Mouse (Mus musculus) embryonic facial prominence, embryonic 10.5 days (tissue): ENCODE measurements at regions not wholly inside any gene's neighbourhood (a gene's known extent, or its start where the extent isn't known, plus 50 kb on each side); places are given as distances from the start of the nearest gene placed in this dataset.
A peak's percentile ranks its signal among the peaks of the same experiment; 100 is the strongest.

Source experiments
- DNase-seq: peaks from one replicate; pipeline ENCODE4 v3.0.0-alpha.2; 2017; ENCODE audit warnings: low spot score
- H3K27ac ChIP-seq: fragments of 300-500 bp; sonication (generic); replicated peaks from 2 replicates; pipeline ENCODE4 v1.5.1; 2016; ENCODE audit warnings: mild to moderate bottlenecking
- H3K27me3 ChIP-seq: fragments of 300-500 bp; sonication (generic); replicated peaks from 2 replicates; pipeline ENCODE4 v1.6.1; 2016; ENCODE audit warnings: low read depth, mild to moderate bottlenecking; ENCODE audit not compliant: poor library complexity, severe bottlenecking
- H3K36me3 ChIP-seq: fragments of 300-500 bp; sonication (generic); replicated peaks from 2 replicates; pipeline ENCODE4 v1.6.1; 2016; ENCODE audit warnings: mild to moderate bottlenecking, moderate library complexity
- H3K4me1 ChIP-seq: fragments of 300-500 bp; sonication (generic); 2 replicates; pipeline ENCODE4 v1.6.1; 2016
- H3K4me3 ChIP-seq: fragments of 300-500 bp; sonication (generic); 2 replicates; pipeline ENCODE4 v1.5.1; 2016; ENCODE audit warnings: mild to moderate bottlenecking, moderate library complexity
- H3K9me3 ChIP-seq: fragments of 300-500 bp; sonication (generic); 2 replicates; pipeline ENCODE4 v1.6.1; 2016; ENCODE audit warnings: mild to moderate bottlenecking
- WGBS: fragments of 180-500 bp; shearing (Covaris S2); methylation state at CpG from one replicate; pipeline ENCODE4 v1.1.7; 2016; 5-methylcytosine and 5-hydroxymethylcytosine counted together

GRCm38 (mm10) chr4:84019500-84020255, 494.3 kb downstream of the Ccdc171 start:
- no peaks in the 10 kb centered on the region for H3K9me3 ChIP-seq
- no peak overlapping the region for H3K4me3 ChIP-seq

GRCm38 (mm10) chr4:84020692-84021091, 495.3 kb downstream of the Ccdc171 start:
- Histone ChIP-seq H3K9me3 (no peaks in the 10 kb centered on the region), H3K36me3 (no peaks in the 10 kb centered on the region), H3K27ac (no peak overlapping the region; the same call in 1 of the 2 replicates), H3K4me3 (no peak overlapping the region), H3K4me1 (peaks cover 32% of the 10 kb centered on the region), H3K27me3 (0 out of 2 replicates have a peak, but pooled peaks cover 6% of the 10 kb centered on the region)
- WGBS: 76% methylated on average over 1 of the region's 1 CpGs
- no peak for DNase-seq

More at GRCm38 (mm10) chr4:84019500-84020255, 494.3 kb downstream of the Ccdc171 start:
- DNase-seq: no peak
- H3K27me3 ChIP-seq: 0 out of 2 replicates have a peak, but pooled peaks cover 6% of the 10 kb centered on the region
- peaks cover 36% of the 10 kb centered on the region for H3K4me1 ChIP-seq
- H3K36me3 ChIP-seq: no peaks in the 10 kb centered on the region
- 73% methylated on average over 14 of the region's 14 CpGs for WGBS
- H3K27ac ChIP-seq: peak overlapping the region; percentile 37; the same call in 1 of the 2 replicates

GRCm38 (mm10) chr4:84022323-84022722, 497.0 kb downstream of the Ccdc171 start:
- WGBS: 86% methylated on average over 7 of the region's 7 CpGs
- DNase-seq: no peak
- Histone ChIP-seq H3K9me3 (no peaks in the 10 kb centered on the region), H3K4me1 (peaks cover 35% of the 10 kb centered on the region), H3K27ac (no peak overlapping the region; the same call in 1 of the 2 replicates), H3K27me3 (0 out of 2 replicates have a peak, but pooled peaks cover 6% of the 10 kb centered on the region), H3K36me3 (no peaks in the 10 kb centered on the region), H3K4me3 (no peak overlapping the region)

GRCm38 (mm10) chr4:84026144-84026543, 500.8 kb downstream of the Ccdc171 start:
- peaks cover 23% of the 10 kb centered on the region for H3K4me1 ChIP-seq
- H3K9me3 ChIP-seq: no peaks in the 10 kb centered on the region
- peak; percentile 44 for DNase-seq
- H3K4me3 ChIP-seq: no peak overlapping the region
- no peaks in the 10 kb centered on the region; the same call in 1 of the 2 replicates for H3K27me3 ChIP-seq
- H3K36me3 ChIP-seq: no peaks in the 10 kb centered on the region
- 77% methylated on average over 8 of the region's 8 CpGs for WGBS
- no peak overlapping the region for H3K27ac ChIP-seq

- H3K9me3 ChIP-seq: no peaks in the 10 kb centered on the region
- no peak for DNase-seq
- peaks cover 39% of the 10 kb centered on the region for H3K4me1 ChIP-seq
- H3K27me3 ChIP-seq: no peaks in the 10 kb centered on the region; the same call in 1 of the 2 replicates
- 46% methylated on average over 5 of the region's 5 CpGs for WGBS
- no peaks in the 10 kb centered on the region for H3K36me3 ChIP-seq
- H3K27ac ChIP-seq: no peak overlapping the region
- no peak overlapping the region for H3K4me3 ChIP-seq
Observed at GRCm38 (mm10) chr4:84028120-84028519, 502.8 kb downstream of the Ccdc171 start.

GRCm38 (mm10) chr4:84030916-84031315, 505.6 kb downstream of the Ccdc171 start:
- no peaks in the 10 kb centered on the region for H3K36me3 ChIP-seq
- 0 out of 2 replicates have a peak overlapping the region, but pooled peaks have one; percentile 6 for H3K27ac ChIP-seq
- H3K4me1 ChIP-seq: peaks cover 39% of the 10 kb centered on the region
- H3K27me3 ChIP-seq: no peaks in the 10 kb centered on the region; the same call in 1 of the 2 replicates
- WGBS: 55% methylated on average over 5 of the region's 5 CpGs
- no peak overlapping the region for H3K4me3 ChIP-seq
- no peaks in the 10 kb centered on the region for H3K9me3 ChIP-seq
- peak; percentile 28 for DNase-seq

GRCm38 (mm10) chr4:84032505-84032904, 507.2 kb downstream of the Ccdc171 start:
- Histone ChIP-seq H3K36me3 (no peaks in the 10 kb centered on the region), H3K4me1 (peaks cover 35% of the 10 kb centered on the region), H3K27ac (0 out of 2 replicates have a peak overlapping the region, but pooled peaks have one; percentile 49), H3K4me3 (no peak overlapping the region), H3K9me3 (no peaks in the 10 kb centered on the region), H3K27me3 (no peaks in the 10 kb centered on the region; the same call in 1 of the 2 replicates)
- WGBS: 62% methylated on average over 10 of the region's 10 CpGs
- peak; percentile 24 for DNase-seq

GRCm38 (mm10) chr4:84035347-84035746, 510.0 kb downstream of the Ccdc171 start:
- Histone ChIP-seq H3K36me3 (no peaks in the 10 kb centered on the region), H3K4me3 (no peak overlapping the region), H3K9me3 (no peaks in the 10 kb centered on the region), H3K4me1 (peaks cover 22% of the 10 kb centered on the region), H3K27ac (no peak overlapping the region), H3K27me3 (no peaks in the 10 kb centered on the region)
- 92% methylated on average over 1 of the region's 1 CpGs for WGBS
- DNase-seq: no peak

GRCm38 (mm10) chr4:84037535-84037934, 512.2 kb downstream of the Ccdc171 start:
- H3K4me1 ChIP-seq: peaks cover 3% of the 10 kb centered on the region; the same call in 1 of the 2 replicates
- no peaks in the 10 kb centered on the region for H3K36me3 ChIP-seq
- 87% methylated on average over 3 of the region's 3 CpGs for WGBS
- no peak overlapping the region for H3K4me3 ChIP-seq
- no peaks in the 10 kb centered on the region for H3K9me3 ChIP-seq
- no peak overlapping the region for H3K27ac ChIP-seq
- DNase-seq: no peak
- H3K27me3 ChIP-seq: no peaks in the 10 kb centered on the region

- no peak overlapping the region for H3K27ac ChIP-seq
- peaks cover 12% of the 10 kb centered on the region for H3K4me1 ChIP-seq
- 86% methylated on average over 6 of the region's 6 CpGs for WGBS
- no peaks in the 10 kb centered on the region for H3K27me3 ChIP-seq
- DNase-seq: no peak
- H3K9me3 ChIP-seq: no peaks in the 10 kb centered on the region
- no peak overlapping the region for H3K4me3 ChIP-seq
- H3K36me3 ChIP-seq: no peaks in the 10 kb centered on the region
Observed at GRCm38 (mm10) chr4:84050243-84050642, 524.9 kb downstream of the Ccdc171 start.

GRCm38 (mm10) chr4:84056863-84057502, 531.6 kb downstream of the Ccdc171 start:
- WGBS: 87% methylated on average over 6 of the region's 6 CpGs

GRCm38 (mm10) chr4:84060187-84060586, 534.8 kb downstream of the Ccdc171 start:
- DNase-seq: no peak
- 86% methylated on average over 2 of the region's 2 CpGs for WGBS
- Histone ChIP-seq H3K4me1 (peaks cover 17% of the 10 kb centered on the region), H3K36me3 (no peaks in the 10 kb centered on the region), H3K9me3 (no peaks in the 10 kb centered on the region), H3K27ac (no peak overlapping the region), H3K27me3 (peaks cover 16% of the 10 kb centered on the region), H3K4me3 (no peak overlapping the region)

More at GRCm38 (mm10) chr4:84056863-84057502, 531.6 kb downstream of the Ccdc171 start:
- Histone ChIP-seq H3K4me3 (no peak overlapping the region), H3K27me3 (0 out of 2 replicates have a peak, but pooled peaks cover 6% of the 10 kb centered on the region), H3K4me1 (no peaks in the 10 kb centered on the region), H3K36me3 (no peaks in the 10 kb centered on the region), H3K27ac (no peak overlapping the region), H3K9me3 (no peaks in the 10 kb centered on the region)
- DNase-seq: no peak
